Mouse (Mus musculus): Measurements from ENCODE around the gene Olfr981. TPM values are rescaled to one million over a fixed set of nuclear protein-coding genes. Genes with fewer than 3 reads are reported as not detected.

Olfr981 gene
- not detected for polyA plus RNA-seq (2014; fragmentation: Illumina TruSeq; extraction: RNeasy Lipid Tissue Mini Kit (QIAGEN cat#74804); ENCODE audit: insufficient read depth, low read depth, low replicate concordance)

DNA sequence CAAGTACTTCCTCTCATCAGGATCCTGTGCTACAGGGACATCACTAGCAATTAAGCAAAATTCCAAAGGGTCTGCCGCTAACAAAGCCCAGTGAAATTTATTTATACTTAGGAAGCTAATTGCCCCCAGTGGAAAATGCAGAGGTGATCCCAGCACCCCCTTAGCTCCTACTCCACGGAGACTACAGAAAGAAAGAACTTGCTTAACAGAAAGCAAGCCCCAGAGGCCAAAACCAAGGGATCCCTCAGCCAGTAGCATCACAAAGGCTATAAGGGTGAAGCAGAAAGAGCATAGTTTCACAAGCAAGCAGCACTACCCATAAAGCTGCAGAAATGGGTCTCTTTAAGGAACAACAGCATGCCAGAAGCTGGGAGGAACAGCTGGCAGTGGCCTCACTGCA lies at the start of gene Olfr981:
Gene Olfr981, plus strand, starts transcription at position 301 of the 400 bp plus-strand sequence.

DNA sequence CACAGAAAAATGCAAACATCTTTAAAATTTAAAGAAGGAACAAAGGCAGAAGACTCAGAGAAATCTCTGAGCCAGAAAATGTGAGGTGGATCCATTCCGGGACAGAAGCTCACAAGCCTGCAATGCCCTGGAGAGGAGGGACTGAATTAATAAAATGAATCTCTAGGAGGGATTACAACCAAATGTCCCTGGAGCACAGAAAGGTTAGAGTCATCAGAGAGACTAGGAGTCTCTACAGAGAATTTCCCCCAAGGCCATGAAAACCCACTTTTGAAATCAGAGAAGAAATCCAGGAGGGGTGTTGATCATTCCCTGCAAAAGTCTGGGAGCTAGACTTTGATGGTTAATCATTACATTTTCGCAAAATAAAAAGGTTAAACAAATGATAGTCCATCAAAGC lies 29.5 kb upstream of the Olfr981 start, which contains the start of gene Olfr978:
Gene Olfr978, plus strand, starts transcription at position 301 of the 400 bp plus-strand sequence.

DNA sequence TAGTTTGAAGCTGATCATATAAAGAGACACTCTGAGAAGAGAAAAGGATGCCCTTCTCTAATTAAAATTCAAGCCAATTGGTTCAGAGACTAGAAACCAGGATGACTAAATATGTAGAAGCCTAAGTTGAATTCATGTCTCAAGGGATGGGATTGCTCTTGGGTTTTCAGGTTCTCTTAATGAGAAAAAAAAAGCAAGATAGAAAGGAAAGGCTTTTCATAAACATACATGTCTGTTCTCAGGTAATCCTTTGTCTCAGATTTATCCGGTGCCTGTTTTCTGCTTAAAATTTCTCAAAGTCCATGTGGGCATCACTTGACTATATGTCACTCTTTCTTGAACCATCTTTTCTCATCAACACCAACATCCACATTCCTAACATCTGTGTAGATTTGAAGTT lies 17.9 kb upstream of the Olfr981 start, which contains the start of gene Olfr979:
Gene Olfr979, minus strand, starts transcription at position 101 of the 400 bp plus-strand sequence.

DNA sequence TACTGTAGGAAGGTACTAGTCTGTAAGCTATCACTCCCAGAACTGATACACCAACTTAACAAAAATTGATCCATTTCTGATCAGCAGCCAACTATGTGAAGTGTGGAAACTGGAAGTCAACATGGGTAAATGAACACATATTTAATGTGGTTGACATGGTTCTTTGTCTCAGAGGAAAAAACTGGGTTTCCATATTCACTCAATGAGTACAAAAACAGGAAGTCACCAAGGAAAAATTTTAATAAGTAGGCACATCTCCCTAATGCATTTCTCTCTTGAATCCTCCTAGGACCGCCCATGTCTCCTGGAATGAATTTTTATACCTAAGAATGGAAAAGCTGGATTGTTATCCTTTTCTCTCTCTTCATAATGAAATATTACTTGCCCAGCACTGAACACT lies 11.8 kb upstream of the Olfr981 start, which contains the start of gene Olfr980:
Gene Olfr980, minus strand, starts transcription at position 101 of the 400 bp plus-strand sequence.

DNA sequence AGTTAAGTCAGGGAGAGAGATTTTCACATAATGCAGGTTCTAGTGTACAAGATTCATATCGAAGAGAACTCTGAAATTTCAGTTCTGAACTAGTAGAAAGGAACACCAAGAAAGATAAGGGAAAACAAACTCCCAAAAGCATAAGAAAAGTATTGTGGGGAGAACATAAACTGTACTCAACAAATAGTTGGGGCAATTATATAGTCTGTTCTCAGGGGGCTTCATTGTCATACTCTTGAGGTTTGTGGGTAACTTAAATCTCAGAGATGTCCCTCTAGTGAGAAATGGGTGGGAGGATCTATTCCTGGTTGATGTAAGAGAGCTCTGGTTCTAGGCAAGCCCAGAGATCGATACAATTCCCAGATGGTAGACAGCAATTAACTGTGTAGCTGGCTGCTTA lies 52.3 kb downstream of the Olfr981 start, which contains the start of gene Olfr982:
Gene Olfr982, plus strand, starts transcription at position 301 of the 400 bp plus-strand sequence.

Other genes starting within 250 kb of the Olfr981 start
- not detected for gene Olfr968, start 238.2 kb upstream of the Olfr981 start, polyA plus RNA-seq (2014; fragmentation: Illumina TruSeq; extraction: RNeasy Lipid Tissue Mini Kit (QIAGEN cat#74804); ENCODE audit: insufficient read depth, low read depth, low replicate concordance)
- gene Olfr969, start 230.5 kb upstream of the Olfr981 start, polyA plus RNA-seq (2014; fragmentation: Illumina TruSeq; extraction: RNeasy Lipid Tissue Mini Kit (QIAGEN cat#74804); ENCODE audit: insufficient read depth, low read depth, low replicate concordance), result not detected
- not detected for gene Olfr970, start 212.6 kb upstream of the Olfr981 start, polyA plus RNA-seq (2014; fragmentation: Illumina TruSeq; extraction: RNeasy Lipid Tissue Mini Kit (QIAGEN cat#74804); ENCODE audit: insufficient read depth, low read depth, low replicate concordance)
- gene Olfr971, start 184.6 kb upstream of the Olfr981 start, polyA plus RNA-seq (2014; fragmentation: Illumina TruSeq; extraction: RNeasy Lipid Tissue Mini Kit (QIAGEN cat#74804); ENCODE audit: insufficient read depth, low read depth, low replicate concordance), result not detected
- not detected for gene Olfr972, start 155.0 kb upstream of the Olfr981 start, polyA plus RNA-seq (2014; fragmentation: Illumina TruSeq; extraction: RNeasy Lipid Tissue Mini Kit (QIAGEN cat#74804); ENCODE audit: insufficient read depth, low read depth, low replicate concordance)
- not detected for gene Olfr229, start 114.1 kb upstream of the Olfr981 start, polyA plus RNA-seq (2014; fragmentation: Illumina TruSeq; extraction: RNeasy Lipid Tissue Mini Kit (QIAGEN cat#74804); ENCODE audit: insufficient read depth, low read depth, low replicate concordance)
- not detected for gene Olfr974, start 84.0 kb upstream of the Olfr981 start, polyA plus RNA-seq (2014; fragmentation: Illumina TruSeq; extraction: RNeasy Lipid Tissue Mini Kit (QIAGEN cat#74804); ENCODE audit: insufficient read depth, low read depth, low replicate concordance)
- gene Olfr975, start 69.4 kb upstream of the Olfr981 start, polyA plus RNA-seq (2014; fragmentation: Illumina TruSeq; extraction: RNeasy Lipid Tissue Mini Kit (QIAGEN cat#74804); ENCODE audit: insufficient read depth, low read depth, low replicate concordance), result not detected
- gene Olfr976, start 60.3 kb upstream of the Olfr981 start, polyA plus RNA-seq (2014; fragmentation: Illumina TruSeq; extraction: RNeasy Lipid Tissue Mini Kit (QIAGEN cat#74804); ENCODE audit: insufficient read depth, low read depth, low replicate concordance), result not detected
- not detected for gene Olfr978, start 29.4 kb upstream of the Olfr981 start, polyA plus RNA-seq (2014; fragmentation: Illumina TruSeq; extraction: RNeasy Lipid Tissue Mini Kit (QIAGEN cat#74804); ENCODE audit: insufficient read depth, low read depth, low replicate concordance)
- gene Olfr979, start 18.0 kb upstream of the Olfr981 start, polyA plus RNA-seq (2014; fragmentation: Illumina TruSeq; extraction: RNeasy Lipid Tissue Mini Kit (QIAGEN cat#74804); ENCODE audit: insufficient read depth, low read depth, low replicate concordance), result not detected
- not detected for gene Olfr980, start 11.9 kb upstream of the Olfr981 start, polyA plus RNA-seq (2014; fragmentation: Illumina TruSeq; extraction: RNeasy Lipid Tissue Mini Kit (QIAGEN cat#74804); ENCODE audit: insufficient read depth, low read depth, low replicate concordance)
- not detected for gene Olfr982, start 52.4 kb downstream of the Olfr981 start, polyA plus RNA-seq (2014; fragmentation: Illumina TruSeq; extraction: RNeasy Lipid Tissue Mini Kit (QIAGEN cat#74804); ENCODE audit: insufficient read depth, low read depth, low replicate concordance)
- not detected for gene Olfr983, start 72.1 kb downstream of the Olfr981 start, polyA plus RNA-seq (2014; fragmentation: Illumina TruSeq; extraction: RNeasy Lipid Tissue Mini Kit (QIAGEN cat#74804); ENCODE audit: insufficient read depth, low read depth, low replicate concordance)
- not detected for gene Olfr984, start 92.7 kb downstream of the Olfr981 start, polyA plus RNA-seq (2014; fragmentation: Illumina TruSeq; extraction: RNeasy Lipid Tissue Mini Kit (QIAGEN cat#74804); ENCODE audit: insufficient read depth, low read depth, low replicate concordance)
- not detected for gene Olfr985, start 108.7 kb downstream of the Olfr981 start, polyA plus RNA-seq (2014; fragmentation: Illumina TruSeq; extraction: RNeasy Lipid Tissue Mini Kit (QIAGEN cat#74804); ENCODE audit: insufficient read depth, low read depth, low replicate concordance)
- gene Tmem225, start 126.7 kb downstream of the Olfr981 start, polyA plus RNA-seq (2014; fragmentation: Illumina TruSeq; extraction: RNeasy Lipid Tissue Mini Kit (QIAGEN cat#74804); ENCODE audit: insufficient read depth, low read depth, low replicate concordance), result not detected
- not detected for gene Olfr986, start 159.5 kb downstream of the Olfr981 start, polyA plus RNA-seq (2014; fragmentation: Illumina TruSeq; extraction: RNeasy Lipid Tissue Mini Kit (QIAGEN cat#74804); ENCODE audit: insufficient read depth, low read depth, low replicate concordance)
- gene Zfp202, start 170.9 kb downstream of the Olfr981 start, polyA plus RNA-seq (2014; fragmentation: Illumina TruSeq; extraction: RNeasy Lipid Tissue Mini Kit (QIAGEN cat#74804); ENCODE audit: insufficient read depth, low read depth, low replicate concordance), result 1.2 TPM
- 12.1 TPM for gene Scn3b, start 247.8 kb downstream of the Olfr981 start, polyA plus RNA-seq (2014; fragmentation: Illumina TruSeq; extraction: RNeasy Lipid Tissue Mini Kit (QIAGEN cat#74804); ENCODE audit: insufficient read depth, low read depth, low replicate concordance)